Mouse (Mus musculus) limb, embryonic 14.5 days (tissue): ENCODE results near the gene Cldnd1. TPM values are rescaled to one million over a fixed set of nuclear protein-coding genes. Genes with fewer than 3 reads are reported as not detected.

ENCODE experiments used
- ATAC-seq: fragments of 200-750 bp; cut with Nextera tagmentation; 2 replicates; pipeline ENCODE4 v1.8.0; 2017; ENCODE audit warnings: low read depth, moderate number of reproducible peaks, moderate TSS enrichment; ENCODE audit not compliant: low FRiP score
- DNase-seq: peaks from one replicate; pipeline ENCODE4 v3.0.0-alpha.2; 2015; ENCODE audit warnings: low spot score
- H3K27ac ChIP-seq: fragments of 300-500 bp; sonication (generic); replicated peaks from 2 replicates; pipeline ENCODE4 v1.5.1; 2014; ENCODE audit warnings: low read depth, mild to moderate bottlenecking, low read length, moderate library complexity, mixed read lengths
- H3K27me3 ChIP-seq: fragments of 300-500 bp; sonication (generic); 2 replicates; pipeline ENCODE4 v1.6.1; 2014; ENCODE audit warnings: low read length, mixed read lengths; ENCODE audit not compliant: control insufficient read depth, insufficient read depth
- H3K36me3 ChIP-seq: fragments of 300-500 bp; sonication (generic); 2 replicates; pipeline ENCODE4 v1.6.1; 2014; ENCODE audit warnings: mild to moderate bottlenecking, low read length, moderate library complexity, mixed read lengths; ENCODE audit not compliant: control insufficient read depth, insufficient read depth
- H3K4me1 ChIP-seq: fragments of 300-500 bp; sonication (generic); 2 replicates; pipeline ENCODE4 v1.6.1; 2014; ENCODE audit warnings: antibody characterized with exemption, low read length, mixed read lengths; ENCODE audit not compliant: control insufficient read depth, insufficient read depth
- H3K4me2 ChIP-seq: fragments of 300-500 bp; sonication (generic); replicated peaks from 2 replicates; pipeline ENCODE4 v1.6.1; 2014; ENCODE audit warnings: low read depth, mild to moderate bottlenecking, low read length, moderate library complexity; ENCODE audit not compliant: severe bottlenecking
- H3K4me3 ChIP-seq: fragments of 300-500 bp; sonication (generic); replicated peaks from 2 replicates; pipeline ENCODE4 v1.5.1; 2014; ENCODE audit warnings: low read length
- H3K9ac ChIP-seq: fragments of 300-500 bp; sonication (generic); 2 replicates; pipeline ENCODE4 v1.6.1; 2014; ENCODE audit warnings: mild to moderate bottlenecking, low read depth, low read length, moderate library complexity; ENCODE audit not compliant: severe bottlenecking
- H3K9me3 ChIP-seq: fragments of 300-500 bp; sonication (generic); 2 replicates; pipeline ENCODE4 v1.6.1; 2016; ENCODE audit warnings: low read length; ENCODE audit not compliant: control insufficient read depth
- POLR2A ChIP-seq: fragments of 200-500 bp; IDR thresholded peaks from 2 replicates; pipeline ENCODE4 v1.8.0; 2012; ENCODE audit warnings: inconsistent platforms, mild to moderate bottlenecking, moderate library complexity, borderline replicate concordance; ENCODE audit not compliant: insufficient read depth, insufficient read length; ENCODE audit errors: extremely low read depth
- WGBS: fragments of 180-500 bp; shearing (Covaris S2); extraction: QIAGEN DNeasy Blood & Tissue Kit; methylation state at CpG from one replicate; pipeline ENCODE4 v1.1.7; 2014; 5-methylcytosine and 5-hydroxymethylcytosine counted together
- polyA plus RNA-seq, 2 experiments: library from polyadenylated mRNA; depleted of rRNA in 1 of 2; stranded (reverse) in 1 of 2; unstranded in 1 of 2; fragments of >200 nt; fragmentation: Nextera tagmentation in 1 of 2; extraction: Ambion mirVana in 1 of 2; gene quantifications; 2 replicates each; pipeline versions ENCODE4 v1.2.1 to v1.2.3; 2012 to 2014

Cldnd1 gene
- polyA plus RNA-seq (2012; rRNA removed) (107 and 125 TPM in 2 replicates), polyA plus RNA-seq (2014; fragmentation: Nextera tagmentation; extraction: Ambion mirVana) (137 and 145 TPM in 2 replicates)

DNA sequence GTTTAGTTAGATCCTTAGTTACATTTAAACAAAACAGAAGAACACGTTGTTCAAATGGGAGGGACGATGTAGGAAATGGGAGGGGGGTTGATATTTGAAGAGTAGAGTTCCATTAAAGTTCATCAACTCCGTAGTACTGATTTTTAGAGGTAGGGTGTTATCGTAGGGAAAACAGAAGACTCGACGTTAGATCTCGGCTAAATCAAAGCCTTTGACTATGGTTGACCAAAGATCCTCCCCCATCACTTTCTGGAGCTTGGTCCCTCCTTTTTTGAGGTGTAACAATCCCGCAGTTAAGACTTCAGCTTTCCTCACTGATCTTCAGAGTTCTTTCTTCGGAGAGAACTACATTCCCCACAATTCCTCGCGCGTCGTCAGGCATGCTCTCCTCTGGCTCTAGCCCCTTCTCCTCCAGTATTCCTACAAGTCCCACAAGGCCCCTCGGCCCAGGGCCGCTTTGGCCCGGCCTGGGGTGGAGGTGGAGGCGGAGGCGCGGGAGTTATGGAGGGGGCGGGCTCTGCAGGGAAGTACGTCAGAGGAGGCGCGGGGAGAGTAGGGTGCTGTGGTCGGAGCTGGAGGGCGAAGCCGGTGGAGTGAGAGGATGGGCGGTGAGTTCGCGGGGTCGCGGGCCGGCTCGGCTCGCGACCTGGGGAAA, at the start of gene Cldnd1:
Cldnd1 (plus strand) TSS at position 434 of the 655 bp plus-strand sequence.
- DNase-seq (peak; percentile 98), ATAC-seq (peak; percentile 100)
- Histone ChIP-seq H3K27ac (peak within 1 kb of the TSS; percentile 81), H3K9me3 (no peaks in the 10 kb centered on the region), H3K4me3 (peak within 1 kb of the TSS; percentile 70), H3K36me3 (peaks cover 28% of the 10 kb centered on the region), H3K9ac (peak within 1 kb of the TSS; percentile 72), H3K4me1 (no peaks in the 10 kb centered on the region), H3K27me3 (no peaks in the 10 kb centered on the region), H3K4me2 (peak within 1 kb of the TSS; percentile 54)
- WGBS: 3% methylated on average over 25 of the region's 35 CpGs
- no peak for TF ChIP-seq POLR2A

DNA sequence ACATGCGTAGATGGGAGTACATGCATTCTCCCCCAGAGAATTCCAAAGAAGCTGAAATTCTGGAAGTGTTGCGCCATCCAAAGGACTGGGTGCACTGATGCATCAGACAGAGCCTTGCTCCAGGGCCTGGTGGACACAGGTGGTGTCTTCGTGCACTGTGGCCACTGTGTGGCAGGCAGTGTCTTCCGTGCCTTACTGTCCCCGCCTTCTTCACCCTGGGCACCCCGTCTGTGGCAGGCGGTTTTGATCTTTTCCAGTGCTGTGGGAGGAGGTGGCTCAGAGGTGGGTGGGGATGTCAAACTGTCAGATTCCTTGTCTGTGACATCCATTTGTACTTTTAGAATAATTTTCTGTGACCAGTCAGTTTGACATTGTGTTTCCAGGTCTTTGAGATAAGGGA, 49.0 kb upstream of the Cldnd1 start:
- no peaks in the 10 kb centered on the region for H3K4me1 ChIP-seq
- H3K9ac ChIP-seq: no peak overlapping the region
- H3K36me3 ChIP-seq: peaks cover 58% of the 10 kb centered on the region
- ATAC-seq (no peak), DNase-seq (no peak)
- no peak overlapping the region for H3K27ac ChIP-seq
- no peak overlapping the region for H3K4me3 ChIP-seq
- no peak for TF ChIP-seq POLR2A
- H3K4me2 ChIP-seq: no peak overlapping the region
- 69% methylated on average over 7 of the region's 7 CpGs for WGBS
- no peaks in the 10 kb centered on the region for H3K9me3 ChIP-seq
- H3K27me3 ChIP-seq: no peaks in the 10 kb centered on the region

DNA sequence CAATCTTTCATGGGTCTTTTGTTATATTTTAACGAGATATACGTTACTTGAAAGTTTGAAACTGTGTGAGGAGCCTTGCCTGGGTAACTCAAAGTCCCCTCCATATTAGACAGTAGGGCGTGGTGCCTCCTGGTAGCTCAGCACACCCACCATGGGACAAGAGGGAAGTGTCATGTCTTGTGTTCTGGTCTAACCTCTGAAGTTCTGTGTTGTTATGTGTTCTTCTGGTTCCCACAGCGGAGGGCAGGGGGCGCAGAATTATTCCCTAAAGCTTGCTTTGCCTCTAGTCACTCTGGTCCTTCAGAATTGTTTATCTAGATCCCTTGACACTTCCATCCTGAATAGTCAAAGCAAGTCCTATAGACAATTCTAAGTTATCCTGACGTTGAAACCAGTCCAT, 45.7 kb upstream of the Cldnd1 start:
- Histone ChIP-seq H3K4me3 (no peak overlapping the region), H3K4me1 (no peaks in the 10 kb centered on the region), H3K36me3 (peaks cover 35% of the 10 kb centered on the region), H3K27ac (no peak overlapping the region), H3K9ac (no peak overlapping the region), H3K27me3 (no peaks in the 10 kb centered on the region), H3K4me2 (no peak overlapping the region), H3K9me3 (no peaks in the 10 kb centered on the region)
- no peak for TF ChIP-seq POLR2A
- ATAC-seq (no peak), DNase-seq (no peak)
- 93% methylated on average over 6 of the region's 6 CpGs for WGBS

DNA sequence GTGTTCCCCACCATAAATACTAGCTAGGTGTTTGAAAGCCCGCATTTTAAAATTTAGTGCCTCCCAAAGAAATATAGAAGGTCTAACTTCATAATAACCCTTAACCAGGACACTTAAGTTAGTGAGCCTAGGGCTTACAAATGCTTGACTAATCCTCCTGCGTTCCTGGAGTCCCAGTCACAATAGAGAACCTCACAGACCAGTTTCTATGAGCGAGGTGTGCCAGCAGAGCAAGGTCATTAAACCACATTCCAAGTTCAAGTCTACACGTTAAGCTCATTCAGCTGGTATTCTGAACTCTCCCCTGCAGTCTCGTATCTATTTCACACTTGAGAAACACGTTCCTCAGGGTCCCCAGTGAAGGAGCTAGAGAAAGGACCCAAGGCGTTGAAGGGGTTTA, 44.8 kb upstream of the Cldnd1 start:
- no peaks in the 10 kb centered on the region for H3K27me3 ChIP-seq
- TF ChIP-seq POLR2A: no peak
- H3K27ac ChIP-seq: no peak overlapping the region
- peaks cover 27% of the 10 kb centered on the region for H3K36me3 ChIP-seq
- no peak overlapping the region for H3K4me2 ChIP-seq
- DNase-seq (no peak), ATAC-seq (no peak)
- WGBS: 62% methylated on average over 7 of the region's 7 CpGs
- H3K4me3 ChIP-seq: no peak overlapping the region
- no peaks in the 10 kb centered on the region for H3K4me1 ChIP-seq
- H3K9me3 ChIP-seq: no peaks in the 10 kb centered on the region
- H3K9ac ChIP-seq: no peak overlapping the region

DNA sequence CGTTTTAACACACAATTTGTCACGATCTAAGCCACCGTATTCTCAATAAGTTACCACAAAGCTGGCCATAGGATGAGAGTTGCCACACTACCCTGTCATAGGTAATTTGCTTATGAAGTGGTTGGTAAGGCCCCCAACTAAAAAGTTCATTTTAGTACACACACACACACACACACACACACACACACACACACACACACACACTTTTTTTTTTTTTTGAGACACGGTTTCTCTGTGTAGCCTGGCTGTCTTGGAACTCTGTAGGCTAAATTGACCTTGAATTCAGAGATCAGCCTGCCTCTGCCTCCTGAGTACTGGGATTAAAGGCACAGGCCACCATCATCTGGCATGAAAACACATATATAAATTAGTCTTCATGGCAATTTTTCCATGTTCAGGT, 43.8 kb upstream of the Cldnd1 start:
- H3K4me2 ChIP-seq: no peak overlapping the region
- no peak for DNase-seq
- H3K9me3 ChIP-seq: no peaks in the 10 kb centered on the region
- no peak for ATAC-seq
- no peak overlapping the region for H3K27ac ChIP-seq
- H3K4me1 ChIP-seq: no peaks in the 10 kb centered on the region
- no peak overlapping the region for H3K4me3 ChIP-seq
- no peak for TF ChIP-seq POLR2A
- peaks cover 20% of the 10 kb centered on the region for H3K36me3 ChIP-seq
- no peaks in the 10 kb centered on the region for H3K27me3 ChIP-seq
- no peak overlapping the region for H3K9ac ChIP-seq
- 91% methylated on average over 4 of the region's 4 CpGs for WGBS

DNA sequence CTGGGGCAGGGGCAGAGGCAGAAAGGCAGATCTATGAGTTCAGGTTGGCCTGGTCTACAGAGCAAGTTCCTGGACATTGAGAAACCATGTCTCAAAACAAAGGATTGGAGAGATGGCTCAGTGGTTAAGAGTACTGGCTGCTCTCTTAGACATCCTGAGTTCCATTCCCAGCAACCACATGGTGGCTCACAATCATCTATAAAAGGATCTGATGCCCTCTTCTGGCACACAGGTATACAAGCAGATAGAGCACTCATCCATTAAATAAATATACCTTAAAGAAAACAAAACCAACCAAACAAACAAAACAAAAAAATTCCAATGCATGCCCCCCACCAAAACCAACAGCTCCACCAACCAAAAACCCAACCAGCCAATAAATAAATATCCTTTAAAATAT, 43.2 kb upstream of the Cldnd1 start:
- no peak for TF ChIP-seq POLR2A
- peaks cover 17% of the 10 kb centered on the region for H3K36me3 ChIP-seq
- no peak overlapping the region for H3K9ac ChIP-seq
- DNase-seq (no peak), ATAC-seq (no peak)
- no peaks in the 10 kb centered on the region for H3K4me1 ChIP-seq
- H3K9me3 ChIP-seq: no peaks in the 10 kb centered on the region
- H3K27me3 ChIP-seq: no peaks in the 10 kb centered on the region
- H3K4me3 ChIP-seq: no peak overlapping the region
- no peak overlapping the region for H3K4me2 ChIP-seq
- no peak overlapping the region for H3K27ac ChIP-seq
